Mouse (Mus musculus): ENCODE data around the gene Onecut3.
A peak's percentile ranks its signal among the peaks of the same experiment; 100 is the strongest.

The Onecut3 gene

DNA sequence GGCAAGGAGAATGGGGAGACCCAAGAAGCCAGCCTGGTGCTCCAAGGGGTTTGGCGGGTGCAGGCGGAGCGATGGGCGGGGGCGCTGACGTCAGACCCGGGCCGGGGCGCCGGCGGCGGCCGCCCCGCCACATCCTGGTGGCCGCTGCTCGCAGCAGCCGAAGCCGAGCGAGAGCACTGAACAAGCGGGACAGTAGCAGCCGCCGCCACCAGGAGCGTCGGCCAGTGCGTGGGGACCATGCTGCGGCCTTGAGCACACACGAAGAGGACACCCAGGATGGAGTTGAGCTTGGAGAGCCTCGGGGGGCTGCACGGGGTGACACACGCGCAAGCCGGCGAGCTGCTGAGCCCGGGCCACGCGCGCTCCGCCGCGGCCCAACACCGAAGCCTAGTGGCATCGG is at the start of gene Onecut3:
Gene Onecut3, plus strand, starts transcription at position 104 of the 400 bp plus-strand sequence.
- DNase-seq (ENCODE audit: low spot score), result peak; percentile 56

DNA sequence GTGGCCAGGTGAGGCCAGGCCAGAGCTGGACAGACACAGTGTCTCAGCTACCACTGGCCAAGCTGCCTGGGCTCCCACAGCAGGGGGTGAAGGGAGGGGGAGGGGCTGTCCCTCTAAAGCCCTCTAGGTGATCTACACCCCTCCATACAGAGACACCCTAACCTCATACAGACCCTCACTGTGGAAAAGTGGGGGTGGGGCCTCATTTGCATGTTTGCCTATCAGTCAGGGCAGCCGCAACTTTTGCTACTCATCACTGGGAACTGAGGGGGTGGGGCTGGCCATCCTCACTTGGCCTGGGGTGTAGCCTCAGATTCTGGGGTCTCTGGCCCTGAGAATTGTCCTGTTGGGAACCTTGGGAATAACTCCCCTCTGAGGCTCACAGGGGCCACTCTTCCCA is 49.6 kb upstream of the Onecut3 start:
- no peak for DNase-seq (ENCODE audit: low spot score)

DNA sequence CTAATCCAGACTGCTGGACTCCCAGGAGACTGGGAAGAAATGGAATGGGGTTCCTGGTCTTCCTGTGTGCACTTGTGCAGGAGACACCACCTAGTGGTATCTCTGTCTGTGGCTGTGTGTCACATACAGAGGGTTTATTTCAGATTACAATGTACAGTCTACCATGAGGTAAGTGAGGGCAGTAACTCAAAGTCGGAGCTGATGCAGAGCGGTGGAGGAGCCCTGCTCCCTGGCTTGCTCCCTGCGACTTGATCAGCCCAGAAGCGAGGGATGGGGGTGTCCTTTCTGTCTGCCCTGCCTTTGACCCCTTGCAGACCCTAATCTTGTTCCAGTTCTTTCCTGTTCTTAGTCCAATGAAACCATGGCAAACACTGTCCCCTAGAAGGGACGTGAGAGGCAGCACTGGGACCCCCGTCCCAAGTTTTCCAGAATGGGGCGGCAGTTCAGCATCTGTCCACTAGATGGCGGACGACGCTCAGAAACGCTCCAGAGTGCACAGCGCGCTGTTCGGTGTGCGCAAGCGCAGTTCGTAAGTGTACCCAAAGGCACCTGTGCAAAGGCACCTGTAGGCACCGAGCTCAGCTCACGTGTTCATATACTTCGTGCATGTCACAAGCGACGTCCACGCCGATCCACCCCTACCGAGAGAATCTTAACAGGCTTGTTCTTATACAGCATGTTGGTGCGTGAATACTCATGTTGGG is 48.6 kb upstream of the Onecut3 start:
- DNase-seq (ENCODE audit: low spot score), result peak; percentile 90

DNA sequence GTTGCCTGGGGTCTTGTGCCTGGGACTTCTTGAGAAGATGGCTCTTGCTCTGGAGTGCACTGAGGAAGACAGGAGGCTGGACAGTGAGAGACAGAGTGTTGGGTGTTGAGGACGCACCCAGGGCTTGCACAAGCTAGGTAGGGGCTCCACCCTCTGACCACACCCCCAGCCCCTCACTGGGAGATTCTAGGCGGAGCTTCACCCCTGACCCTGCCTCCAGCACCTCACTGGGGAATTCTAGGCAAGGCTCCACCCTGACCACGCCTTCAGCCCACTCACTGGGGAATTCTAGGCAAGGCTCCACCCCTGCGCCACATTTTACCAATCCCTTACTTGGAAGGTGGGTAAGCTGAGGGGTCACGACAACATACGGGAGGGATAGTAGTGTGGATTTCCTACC is 44.0 kb upstream of the Onecut3 start:
- DNase-seq (ENCODE audit: low spot score), result peak; percentile 50

DNA sequence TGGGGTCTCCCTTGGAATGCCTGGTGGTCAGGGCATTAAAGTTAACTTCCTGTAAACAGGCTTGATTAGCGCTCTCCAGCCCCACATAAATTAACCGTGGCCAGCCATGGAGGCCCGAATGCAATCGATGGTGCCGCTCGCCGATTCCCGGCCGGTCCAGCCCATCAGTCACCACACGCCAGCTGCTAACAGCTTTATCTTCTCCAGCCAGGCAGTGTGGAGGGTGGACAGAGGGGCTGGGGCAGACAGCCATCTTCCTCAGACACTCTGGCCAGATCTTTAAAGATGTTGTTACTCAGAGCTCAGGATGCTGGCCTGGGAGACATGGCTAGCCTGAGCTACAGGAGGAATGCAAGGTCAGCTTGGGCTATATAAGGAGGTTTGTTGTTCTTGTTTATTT is 41.0 kb upstream of the Onecut3 start:
- DNase-seq (ENCODE audit: low spot score), result no peak

DNA sequence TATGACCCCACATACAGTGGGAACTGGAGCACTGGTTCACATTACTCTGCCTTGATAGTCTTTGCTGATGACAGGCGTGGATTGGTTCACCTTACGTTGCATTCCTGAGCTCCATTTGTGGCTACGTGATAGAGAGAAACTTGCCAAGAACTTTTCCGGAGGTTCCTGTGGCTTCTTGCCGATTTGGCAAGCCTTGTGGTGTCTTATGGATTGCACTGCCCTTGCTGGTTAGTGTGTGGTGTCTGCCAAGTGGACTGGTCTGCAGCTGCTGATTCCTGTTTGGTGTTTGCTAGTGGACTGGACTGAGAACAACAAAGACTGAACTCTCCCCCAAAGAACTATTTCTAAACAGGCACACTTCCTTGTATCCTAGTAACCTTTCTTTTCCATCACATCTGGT is 39.9 kb upstream of the Onecut3 start:
- no peak for DNase-seq (ENCODE audit: low spot score)

DNA sequence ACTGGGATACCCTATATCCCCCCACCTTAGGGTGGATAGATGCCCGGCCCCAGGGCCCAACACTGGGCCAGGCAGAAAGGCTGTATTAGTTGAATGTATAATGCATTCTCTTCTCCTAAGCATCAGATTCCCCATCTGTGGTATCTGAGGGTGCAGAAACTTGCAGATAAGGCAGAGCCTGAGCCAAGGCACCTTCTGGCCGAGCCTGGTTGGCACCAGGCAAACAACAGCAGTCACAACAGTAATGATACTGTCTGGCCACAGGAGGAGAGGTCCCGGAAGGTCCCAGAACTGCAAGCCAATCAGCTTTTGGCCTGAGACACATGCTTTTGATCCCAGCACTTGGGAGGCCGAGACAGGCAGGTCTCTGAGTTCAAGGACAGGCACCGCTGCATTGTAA is 38.9 kb upstream of the Onecut3 start:
- DNase-seq (ENCODE audit: low spot score), result no peak

DNA sequence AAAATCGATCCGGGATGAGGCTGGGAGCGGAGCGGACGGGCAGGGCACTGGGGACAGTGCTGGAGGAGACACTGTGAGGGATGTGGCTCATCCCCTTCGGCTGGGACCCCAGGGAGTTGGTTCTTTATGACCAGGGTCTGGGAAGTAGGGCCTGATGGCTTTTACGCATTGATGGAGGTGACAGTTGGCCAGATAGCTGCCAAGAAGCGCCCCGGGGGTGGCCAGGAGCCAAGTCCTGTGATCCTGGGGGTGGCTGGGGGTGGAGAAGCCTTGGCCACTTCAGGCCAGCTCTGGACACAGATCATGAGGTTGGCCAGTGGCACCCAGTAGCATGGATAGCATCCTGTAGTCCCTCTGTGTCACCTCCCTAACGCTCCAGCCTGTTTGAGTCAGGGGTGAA is 35.4 kb upstream of the Onecut3 start:
- DNase-seq (ENCODE audit: low spot score), result no peak

DNA sequence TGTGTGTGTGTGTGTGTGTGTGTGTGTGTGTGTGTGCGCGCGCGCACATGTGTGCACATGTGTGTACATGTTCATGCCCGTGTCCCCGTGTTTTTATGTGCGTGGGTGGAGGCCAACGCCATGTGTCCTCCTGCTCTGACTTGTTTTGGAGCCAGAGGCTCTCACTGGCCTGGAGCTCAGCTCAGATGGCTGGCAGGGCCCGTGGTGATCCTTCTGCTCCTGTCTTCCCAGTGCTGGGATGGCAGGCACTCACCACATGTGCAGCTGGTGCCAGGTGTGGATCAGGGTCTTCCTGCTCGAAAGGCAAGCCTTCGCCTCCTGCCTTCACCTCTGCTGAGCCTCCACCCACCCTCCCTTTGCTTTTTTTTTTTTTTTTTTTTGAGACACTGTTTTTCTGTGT is 35.0 kb upstream of the Onecut3 start:
- DNase-seq (ENCODE audit: low spot score), result no peak

DNA sequence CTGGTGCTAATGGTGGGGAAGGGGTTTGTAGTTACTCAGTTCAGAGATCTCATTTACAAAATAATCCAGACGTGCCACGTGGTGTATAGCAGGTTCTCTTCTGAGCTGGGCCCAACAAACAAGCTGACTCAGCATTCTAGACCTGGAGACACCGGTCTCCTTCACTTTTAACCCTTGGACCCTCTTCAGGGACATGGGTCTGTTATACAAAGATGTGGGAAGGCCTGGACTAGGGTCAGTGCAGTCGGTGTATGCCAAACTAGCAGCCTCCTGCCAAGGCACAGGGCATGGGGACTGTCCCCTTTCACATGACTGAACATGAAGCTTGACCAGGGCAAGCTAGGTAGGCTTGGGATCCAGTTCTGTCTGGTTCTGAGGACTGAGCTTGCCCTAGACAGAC is 34.3 kb upstream of the Onecut3 start:
- no peak for DNase-seq (ENCODE audit: low spot score)

DNA sequence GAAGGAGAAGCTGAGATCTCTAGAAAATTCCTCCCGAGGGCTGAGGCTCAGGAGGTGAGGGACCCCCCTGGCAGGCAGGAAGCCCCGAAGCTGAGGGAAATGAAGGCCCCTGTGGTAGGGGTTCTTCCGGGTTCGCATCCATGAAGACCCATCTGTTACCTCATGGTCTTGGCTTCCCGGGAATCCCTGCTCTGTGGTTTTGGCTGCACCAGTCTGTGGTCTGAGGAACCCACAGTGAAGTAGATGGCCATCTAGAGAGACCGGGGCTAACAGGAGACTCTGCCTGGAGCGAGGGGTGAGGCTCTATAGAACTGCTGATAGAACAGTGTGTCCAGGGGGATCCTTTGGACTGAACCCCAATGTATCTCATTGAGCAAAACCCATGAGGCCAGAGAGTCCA is 33.3 kb upstream of the Onecut3 start:
- DNase-seq (ENCODE audit: low spot score), result no peak

DNA sequence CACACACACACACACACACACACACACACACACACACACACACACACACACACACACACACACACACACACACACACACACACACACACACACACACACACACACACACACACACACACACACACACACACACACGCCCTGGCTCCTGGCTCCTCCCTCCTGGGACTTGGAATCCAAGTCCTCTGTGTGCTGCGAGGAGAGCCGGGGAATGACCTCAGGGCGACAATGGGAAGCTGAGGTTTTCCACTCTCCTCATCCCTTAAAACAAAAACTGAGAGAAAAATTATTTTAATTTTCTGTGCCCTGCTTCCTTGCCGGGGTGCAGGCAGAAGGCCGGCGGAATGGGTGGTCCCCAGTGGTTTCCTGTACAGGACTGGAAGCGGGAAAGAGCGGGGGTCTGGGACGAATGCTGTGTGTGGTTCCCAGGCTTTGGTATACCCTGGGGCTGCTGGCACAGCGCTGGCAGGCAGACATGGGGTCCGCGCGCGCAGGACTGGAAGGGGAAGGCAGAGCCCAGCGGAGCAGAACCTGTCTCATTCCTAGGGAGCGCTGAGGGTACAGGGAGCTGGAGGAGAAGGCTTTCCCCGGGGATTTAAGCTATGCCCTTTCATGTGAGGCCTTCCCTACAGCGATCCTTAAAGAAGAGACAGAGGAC is 30.1 kb upstream of the Onecut3 start:
- DNase-seq (ENCODE audit: low spot score), result peak; percentile 54

DNA sequence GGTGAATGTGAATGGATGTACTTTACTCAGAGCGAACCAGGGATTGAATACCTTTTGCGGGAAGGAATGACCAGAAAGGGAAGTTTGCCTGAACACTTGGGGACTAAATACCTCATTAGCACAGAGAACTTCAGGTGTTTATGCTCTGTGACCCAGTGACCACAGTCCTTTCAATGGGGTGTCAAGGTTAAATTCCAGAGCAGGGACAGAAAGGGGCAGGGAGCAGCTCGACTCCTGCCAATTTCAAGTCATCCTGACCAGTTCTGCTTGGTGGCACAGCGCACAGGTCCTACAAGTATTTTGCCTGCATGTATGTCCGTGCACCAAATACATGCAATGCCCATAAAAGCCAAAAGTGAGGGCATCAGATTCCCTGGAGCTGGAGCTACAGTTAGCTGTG is 29.6 kb upstream of the Onecut3 start:
- DNase-seq (ENCODE audit: low spot score), result no peak

DNA sequence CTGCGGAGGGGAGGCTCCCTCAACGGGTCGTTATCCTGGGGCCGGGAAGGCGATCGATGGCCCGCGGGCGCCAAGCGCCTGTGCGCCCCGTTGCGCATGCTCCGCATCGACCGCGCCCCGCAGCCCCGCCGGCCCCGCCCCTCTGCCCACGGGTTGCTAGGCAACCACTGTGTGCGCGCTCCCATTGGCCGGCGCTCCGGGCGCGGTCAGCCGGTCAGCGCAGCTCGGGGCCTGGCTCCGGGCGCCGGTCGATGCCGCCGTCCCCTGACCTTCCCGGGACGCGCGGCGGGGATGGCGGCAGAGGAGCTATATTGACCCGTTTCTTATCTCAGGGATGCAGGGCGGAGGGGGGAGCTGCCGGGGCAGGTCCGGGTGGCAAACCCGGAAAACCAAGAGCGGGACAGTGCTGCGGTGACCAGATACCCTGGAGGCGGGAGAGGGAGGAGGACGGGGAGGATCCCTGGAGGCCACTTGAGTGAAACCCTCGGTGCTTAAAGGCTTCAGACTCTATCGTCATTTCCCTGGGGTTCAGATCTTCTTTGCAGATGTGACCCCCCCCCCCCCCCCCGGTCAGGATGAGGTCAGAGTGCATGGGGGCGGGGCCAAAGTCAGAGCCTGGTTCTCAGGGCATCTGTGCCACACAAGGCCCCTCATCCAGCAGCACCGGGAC is 19.2 kb upstream of the Onecut3 start:
- DNase-seq (ENCODE audit: low spot score), result peak; percentile 92

DNA sequence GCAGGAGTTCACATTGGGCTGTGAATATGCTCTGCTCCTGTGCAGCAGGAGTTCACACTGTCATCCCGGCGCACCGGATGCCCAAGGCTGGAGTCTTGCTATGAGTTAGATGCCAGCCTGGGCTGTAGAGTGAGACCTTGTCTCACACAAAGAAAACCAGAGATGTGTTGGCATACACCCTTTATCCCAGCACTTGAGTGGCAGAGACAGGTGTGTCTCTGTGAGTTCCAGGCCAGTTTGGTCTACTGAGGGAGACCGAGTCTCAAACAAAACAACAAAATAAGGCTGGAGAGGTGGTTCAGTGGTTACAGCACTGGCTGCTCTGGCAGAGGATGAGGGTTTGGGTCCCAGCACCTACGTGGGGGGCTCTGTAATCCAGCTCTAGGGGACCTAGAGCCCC is 16.1 kb upstream of the Onecut3 start:
- DNase-seq (ENCODE audit: low spot score), result no peak

DNA sequence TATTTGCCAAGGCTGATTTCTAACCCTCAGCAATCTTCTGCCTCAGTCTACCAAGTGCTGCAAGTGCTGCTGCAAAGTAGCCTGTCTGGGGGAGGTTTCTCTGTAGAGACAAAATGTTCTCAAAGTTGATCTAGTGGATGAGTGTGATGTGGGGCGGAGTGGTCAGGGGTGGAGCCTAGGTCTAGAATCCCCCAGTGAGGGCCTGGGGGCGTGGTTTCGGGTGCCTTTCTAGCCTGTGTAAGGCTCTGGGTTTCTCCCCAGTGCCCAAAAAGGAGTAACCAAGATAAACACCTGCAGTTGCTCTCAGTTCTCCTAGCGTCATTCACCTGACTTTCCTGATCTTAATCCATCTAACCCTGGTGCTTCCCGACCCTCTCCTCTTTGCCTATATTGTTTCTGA is 13.6 kb upstream of the Onecut3 start:
- no peak for DNase-seq (ENCODE audit: low spot score)

DNA sequence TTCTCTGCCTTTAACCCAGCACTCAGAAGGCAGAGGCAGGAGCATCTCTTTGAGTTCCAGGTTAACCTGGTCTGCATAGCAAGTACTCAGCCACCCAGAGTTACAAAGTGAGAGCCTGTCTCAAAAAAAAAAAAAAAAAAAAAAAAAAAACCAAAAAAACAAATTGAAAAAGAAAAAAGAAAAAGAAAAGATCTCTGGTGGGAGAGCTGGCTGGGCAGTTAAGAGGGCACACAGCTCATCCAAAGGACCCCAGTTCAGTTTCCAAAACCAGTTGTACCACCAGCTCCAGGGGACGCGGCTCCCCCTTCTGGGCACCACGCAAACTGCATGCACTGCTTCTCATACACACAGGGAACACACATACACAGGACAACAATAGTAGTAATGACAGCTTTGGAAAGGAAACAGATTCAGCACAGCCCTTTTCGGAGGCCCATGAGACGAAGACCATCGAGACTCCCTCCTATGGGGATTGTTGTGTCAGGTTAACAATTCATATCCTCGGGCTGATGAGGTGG is 7.7 kb upstream of the Onecut3 start:
- DNase-seq (ENCODE audit: low spot score), result no peak

DNA sequence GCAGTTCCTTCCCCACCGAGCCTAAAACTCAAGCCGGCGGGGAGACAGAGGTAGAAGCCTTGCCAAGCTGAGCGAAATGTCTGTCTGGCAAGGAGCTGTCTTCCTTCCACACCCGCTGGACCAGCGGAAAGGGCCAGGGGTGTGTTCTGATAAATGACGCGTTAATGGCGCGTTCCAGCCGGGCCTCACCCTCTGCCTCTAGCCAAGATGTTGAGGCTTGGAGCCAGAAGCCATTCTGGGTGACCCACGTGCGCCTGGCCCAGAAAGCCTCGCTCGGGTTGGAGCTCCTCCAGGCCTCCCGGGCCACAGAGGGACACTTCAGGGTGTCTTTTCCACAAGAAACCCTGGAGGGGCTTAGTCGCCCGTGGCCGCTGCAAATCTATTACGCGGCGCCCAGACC is 4.6 kb upstream of the Onecut3 start:
- DNase-seq (ENCODE audit: low spot score), result no peak

DNA sequence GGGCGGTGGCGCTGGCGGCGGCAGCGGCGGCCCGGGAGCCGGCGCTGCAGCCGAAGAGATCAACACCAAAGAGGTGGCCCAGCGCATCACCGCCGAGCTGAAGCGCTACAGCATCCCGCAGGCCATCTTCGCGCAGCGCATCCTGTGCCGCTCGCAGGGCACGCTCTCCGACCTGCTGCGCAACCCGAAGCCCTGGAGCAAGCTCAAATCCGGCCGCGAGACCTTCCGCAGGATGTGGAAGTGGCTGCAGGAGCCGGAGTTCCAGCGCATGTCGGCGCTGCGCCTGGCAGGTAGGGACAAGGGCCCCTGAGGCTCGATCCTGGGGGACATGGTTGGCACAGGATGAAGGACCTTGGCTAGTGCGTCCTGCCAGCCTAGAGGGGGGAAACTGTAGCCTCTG is 1.3 kb downstream of the Onecut3 start:
- DNase-seq (ENCODE audit: low spot score), result peak; percentile 62

DNA sequence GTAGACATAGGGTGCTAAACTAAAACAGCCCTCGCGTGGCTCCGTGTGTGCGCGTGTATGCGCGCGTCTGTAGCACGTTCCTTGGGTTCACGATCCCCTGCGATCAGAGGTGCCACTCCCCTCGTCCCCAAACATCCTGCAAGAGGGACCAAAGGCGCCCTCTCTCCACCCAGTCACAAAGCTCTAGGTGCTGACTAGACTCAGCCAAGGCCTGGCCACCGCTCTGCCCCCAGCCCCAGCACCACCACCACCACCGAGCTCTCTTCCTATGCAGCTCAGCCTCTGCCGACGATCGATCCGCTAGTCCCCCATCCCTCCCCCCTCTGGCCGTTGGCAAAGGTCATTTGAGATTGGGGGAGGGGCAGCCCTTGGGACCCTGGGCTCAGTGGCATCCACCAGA is 1.8 kb downstream of the Onecut3 start:
- DNase-seq (ENCODE audit: low spot score), result no peak

DNA sequence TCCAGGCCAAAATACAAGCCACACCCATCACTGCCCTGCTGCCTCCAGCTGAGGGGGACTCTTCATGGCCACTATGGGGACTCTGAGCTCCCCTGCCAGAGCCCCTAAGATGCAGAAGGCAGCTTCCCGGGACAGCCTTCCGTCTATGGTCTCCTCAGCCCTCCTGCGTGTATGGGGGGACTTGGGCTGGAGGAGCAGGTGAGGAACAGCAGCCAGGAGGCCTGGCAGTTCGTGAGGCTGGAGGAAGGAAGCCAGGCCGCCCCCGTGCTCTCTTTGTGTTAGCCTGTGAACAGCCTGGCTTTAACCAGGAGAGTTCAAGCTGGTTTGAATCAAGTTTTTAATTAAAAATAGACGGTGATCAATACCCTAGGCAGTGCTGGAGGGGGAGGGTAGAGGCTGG is 7.7 kb downstream of the Onecut3 start:
- no peak for DNase-seq (ENCODE audit: low spot score)

DNA sequence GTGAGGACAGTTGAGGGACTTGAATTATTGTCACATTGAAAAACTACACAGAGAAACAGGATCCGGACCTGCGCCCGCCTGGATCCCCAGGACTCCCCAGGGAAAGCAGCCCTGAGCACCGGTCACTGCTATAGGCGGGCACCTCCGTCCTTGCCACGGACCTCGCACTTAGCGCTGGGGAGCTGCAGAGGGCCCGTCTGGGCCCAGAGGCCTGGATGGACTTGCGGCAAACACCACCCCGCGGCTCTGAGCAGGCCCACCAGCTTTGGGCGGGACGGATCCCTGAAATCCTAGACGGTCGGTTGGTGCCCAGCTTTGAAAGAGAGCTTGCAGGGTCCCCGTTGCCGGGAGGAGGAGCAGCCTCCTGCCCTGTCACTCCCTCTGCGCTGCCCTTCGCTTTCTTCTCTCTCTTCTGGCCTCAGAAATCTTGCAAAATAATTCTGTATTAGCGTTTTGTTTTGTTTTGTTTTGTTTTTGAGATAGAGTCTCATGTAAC is 8.2 kb downstream of the Onecut3 start:
- DNase-seq (ENCODE audit: low spot score), result no peak

DNA sequence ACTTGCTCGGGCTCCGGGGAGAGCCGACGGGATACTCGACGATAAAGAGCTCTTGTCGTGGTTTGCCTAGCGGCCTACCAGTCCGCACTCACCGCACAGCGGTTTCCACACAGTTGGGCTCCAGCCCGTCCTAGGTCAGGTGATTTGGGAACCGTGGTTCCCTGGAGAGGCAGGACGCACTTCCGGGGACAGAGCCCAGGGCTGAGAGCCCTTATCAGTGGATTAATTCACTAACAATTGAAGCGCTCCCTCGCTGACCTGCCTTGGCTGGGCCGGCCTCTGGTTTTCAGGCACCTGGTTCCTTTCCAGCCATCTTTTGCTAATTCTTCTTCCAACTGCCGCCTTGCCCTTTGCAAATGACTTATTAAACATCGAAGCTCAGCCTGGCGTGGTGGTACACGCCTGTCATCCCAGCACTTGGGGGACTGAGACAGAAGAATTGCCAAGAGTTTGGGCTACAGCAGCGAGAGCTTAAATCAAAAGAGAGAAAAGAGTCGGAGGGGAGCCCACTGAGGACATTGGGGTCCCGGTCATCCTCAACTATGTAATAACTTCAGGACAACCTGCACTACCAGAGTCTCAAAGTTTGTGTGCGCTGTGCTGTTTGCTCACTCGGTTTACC is 9.1 kb downstream of the Onecut3 start:
- DNase-seq (ENCODE audit: low spot score), result no peak
